Mouse (Mus musculus): Measurements from ENCODE around the gene Wfdc3. TPM values are rescaled to one million over a fixed set of nuclear protein-coding genes. Genes with fewer than 3 reads are reported as not detected.

Wfdc3 gene
- polyA plus RNA-seq, 1 experiment from 2014 or later: 0.95 TPM

- Histone ChIP-seq H3K36me3 (ENCODE audit: control insufficient read depth, insufficient read depth, low read length) (peaks cover 86% of the 10 kb centered on the region), H3K9me3 (ENCODE audit: control insufficient read depth, low read depth, low read length) (no peaks in the 10 kb centered on the region), H3K27ac (ENCODE audit: low read length) (no peak overlapping the region), H3K27me3 (ENCODE audit: control insufficient read depth, insufficient read depth, low read length) (no peaks in the 10 kb centered on the region), H3K9ac (replicated peaks; ENCODE audit: low read depth, low read length) (no peak overlapping the region), H3K4me2 (replicated peaks; ENCODE audit: low read depth, low read length) (no peak overlapping the region), H3K4me3 (ENCODE audit: low read depth, low read length) (no peak overlapping the region), H3K4me1 (ENCODE audit: control insufficient read depth, insufficient read depth, low read length) (no peaks in the 10 kb centered on the region)
- no peak for ATAC-seq (ENCODE audit: insufficient number of reproducible peaks, insufficient read depth, low FRiP score, low read depth)
- WGBS: 84% methylated on average over 4 of the region's 4 CpGs
These were observed 14.5 kb upstream of the Wfdc3 start for GRCm38 (mm10) chr2:164760059-164760833.

- H3K36me3 ChIP-seq (ENCODE audit: control insufficient read depth, insufficient read depth, low read length): peaks cover 92% of the 10 kb centered on the region
- H3K9ac ChIP-seq (replicated peaks; ENCODE audit: low read depth, low read length): no peak overlapping the region
- no peak overlapping the region for H3K4me3 ChIP-seq (ENCODE audit: low read depth, low read length)
- ATAC-seq (ENCODE audit: insufficient number of reproducible peaks, insufficient read depth, low FRiP score, low read depth): no peak
- no peaks in the 10 kb centered on the region for H3K9me3 ChIP-seq (ENCODE audit: control insufficient read depth, low read depth, low read length)
- no peaks in the 10 kb centered on the region for H3K27me3 ChIP-seq (ENCODE audit: control insufficient read depth, insufficient read depth, low read length)
- no peak overlapping the region for H3K4me2 ChIP-seq (replicated peaks; ENCODE audit: low read depth, low read length)
- no peaks in the 10 kb centered on the region for H3K4me1 ChIP-seq (ENCODE audit: control insufficient read depth, insufficient read depth, low read length)
- WGBS: 66% methylated on average over 1 of the region's 1 CpGs
- no peak overlapping the region for H3K27ac ChIP-seq (ENCODE audit: low read length)
These were observed 13.0 kb upstream of the Wfdc3 start for GRCm38 (mm10) chr2:164758692-164759091.

DNA sequence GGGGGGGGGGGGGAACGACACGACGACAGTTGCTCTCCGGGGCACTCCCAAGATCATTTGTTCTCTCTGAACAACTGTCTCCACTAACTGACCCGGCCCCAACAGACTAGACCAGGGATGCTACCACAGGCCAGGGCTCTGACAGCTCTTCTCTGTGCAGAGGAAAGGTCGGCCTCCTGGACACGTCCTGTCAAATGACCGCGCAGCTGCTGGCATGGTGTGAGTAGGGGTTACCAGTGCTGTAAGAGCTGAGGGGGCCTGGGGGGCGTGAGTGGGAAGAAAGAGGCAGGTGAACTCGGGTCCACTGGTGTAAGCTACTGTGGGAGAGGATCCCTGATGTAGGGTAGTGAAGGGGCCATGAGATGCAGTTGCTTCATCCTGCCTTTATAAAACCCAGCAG, 12.1 kb upstream of the Wfdc3 start:
- WGBS: 86% methylated on average over 10 of the region's 11 CpGs
- H3K36me3 ChIP-seq (ENCODE audit: control insufficient read depth, insufficient read depth, low read length): peaks cover 86% of the 10 kb centered on the region
- no peak for ATAC-seq (ENCODE audit: insufficient number of reproducible peaks, insufficient read depth, low FRiP score, low read depth)
- H3K4me3 ChIP-seq (ENCODE audit: low read depth, low read length): no peak overlapping the region
- no peaks in the 10 kb centered on the region for H3K4me1 ChIP-seq (ENCODE audit: control insufficient read depth, insufficient read depth, low read length)
- no peak overlapping the region for H3K9ac ChIP-seq (replicated peaks; ENCODE audit: low read depth, low read length)
- no peak overlapping the region for H3K27ac ChIP-seq (ENCODE audit: low read length)
- no peaks in the 10 kb centered on the region for H3K9me3 ChIP-seq (ENCODE audit: control insufficient read depth, low read depth, low read length)
- no peak overlapping the region for H3K4me2 ChIP-seq (replicated peaks; ENCODE audit: low read depth, low read length)
- H3K27me3 ChIP-seq (ENCODE audit: control insufficient read depth, insufficient read depth, low read length): no peaks in the 10 kb centered on the region

DNA sequence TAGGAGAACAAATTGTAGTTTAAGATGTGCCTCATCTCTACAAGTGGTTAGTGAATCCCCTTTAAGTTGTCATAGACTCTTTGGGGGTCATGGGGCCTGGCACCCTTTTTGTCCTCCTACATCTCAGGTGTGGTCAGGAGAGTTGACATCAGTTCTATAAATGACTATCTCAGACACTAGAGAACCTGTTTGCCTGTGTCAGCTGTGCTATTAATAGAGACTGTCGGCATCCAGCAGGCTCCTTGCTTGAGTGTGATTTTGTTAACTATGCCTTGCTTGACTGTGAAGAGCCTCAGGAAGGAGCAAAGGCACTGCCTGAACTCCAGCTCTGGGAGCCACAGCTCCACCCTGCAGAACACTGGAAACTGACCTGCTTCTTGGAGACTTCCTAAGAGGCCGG, 9.1 kb upstream of the Wfdc3 start:
- H3K27ac ChIP-seq (ENCODE audit: low read length): no peak overlapping the region
- no peak overlapping the region for H3K4me2 ChIP-seq (replicated peaks; ENCODE audit: low read depth, low read length)
- H3K36me3 ChIP-seq (ENCODE audit: control insufficient read depth, insufficient read depth, low read length): peaks cover 78% of the 10 kb centered on the region
- no peaks in the 10 kb centered on the region for H3K27me3 ChIP-seq (ENCODE audit: control insufficient read depth, insufficient read depth, low read length)
- no peak overlapping the region for H3K9ac ChIP-seq (replicated peaks; ENCODE audit: low read depth, low read length)
- H3K4me1 ChIP-seq (ENCODE audit: control insufficient read depth, insufficient read depth, low read length): no peaks in the 10 kb centered on the region
- no peak for ATAC-seq (ENCODE audit: insufficient number of reproducible peaks, insufficient read depth, low FRiP score, low read depth)
- H3K9me3 ChIP-seq (ENCODE audit: control insufficient read depth, low read depth, low read length): no peaks in the 10 kb centered on the region
- WGBS: 92% methylated on average over 2 of the region's 2 CpGs
- H3K4me3 ChIP-seq (ENCODE audit: low read depth, low read length): no peak overlapping the region

DNA sequence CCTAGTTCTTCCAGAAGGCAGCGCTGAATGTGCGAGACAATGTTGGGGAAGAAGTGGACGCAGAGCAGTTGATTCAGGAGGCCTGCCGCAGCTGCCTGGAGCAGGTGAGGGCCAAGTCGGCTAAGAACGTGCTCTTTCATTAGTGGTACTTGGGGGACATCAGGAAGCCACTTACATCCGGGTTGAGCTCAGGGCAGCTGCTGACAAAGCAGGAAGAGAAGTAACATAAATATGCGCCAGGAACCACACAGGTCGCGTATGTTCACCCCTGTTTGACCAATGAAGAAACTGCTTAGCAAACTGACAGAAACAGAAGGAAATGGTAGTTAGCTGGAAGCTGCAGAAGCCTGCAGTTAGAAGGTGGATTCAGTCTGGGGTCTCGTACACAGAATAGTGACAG, 8.4 kb upstream of the Wfdc3 start:
- H3K9ac ChIP-seq (replicated peaks; ENCODE audit: low read depth, low read length): no peak overlapping the region
- no peak overlapping the region for H3K4me3 ChIP-seq (ENCODE audit: low read depth, low read length)
- no peak overlapping the region for H3K4me2 ChIP-seq (replicated peaks; ENCODE audit: low read depth, low read length)
- 83% methylated on average over 11 of the region's 11 CpGs for WGBS
- H3K27me3 ChIP-seq (ENCODE audit: control insufficient read depth, insufficient read depth, low read length): no peaks in the 10 kb centered on the region
- no peak for ATAC-seq (ENCODE audit: insufficient number of reproducible peaks, insufficient read depth, low FRiP score, low read depth)
- H3K9me3 ChIP-seq (ENCODE audit: control insufficient read depth, low read depth, low read length): no peaks in the 10 kb centered on the region
- H3K4me1 ChIP-seq (ENCODE audit: control insufficient read depth, insufficient read depth, low read length): no peaks in the 10 kb centered on the region
- H3K27ac ChIP-seq (ENCODE audit: low read length): no peak overlapping the region
- H3K36me3 ChIP-seq (ENCODE audit: control insufficient read depth, insufficient read depth, low read length): peaks cover 72% of the 10 kb centered on the region

DNA sequence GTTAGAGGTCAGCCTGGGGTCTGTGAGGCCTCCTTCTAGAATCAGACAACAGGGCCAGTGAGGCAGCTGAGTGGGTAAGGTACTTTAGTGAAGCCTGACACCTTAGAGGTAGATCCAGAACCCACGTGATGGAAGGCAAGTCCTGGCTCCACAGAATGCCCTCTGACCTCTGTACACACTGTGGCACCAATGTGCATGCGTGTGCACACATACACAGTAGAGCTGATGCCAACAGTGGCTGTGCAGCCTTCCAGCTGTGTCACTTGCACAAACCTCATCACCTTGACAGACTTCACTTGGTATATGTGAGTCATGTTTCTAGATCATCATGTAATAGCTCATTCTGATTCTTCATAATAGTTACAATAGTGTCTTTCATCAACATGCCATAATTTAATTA, 6.7 kb upstream of the Wfdc3 start:
- no peaks in the 10 kb centered on the region for H3K9me3 ChIP-seq (ENCODE audit: control insufficient read depth, low read depth, low read length)
- 87% methylated on average over 2 of the region's 2 CpGs for WGBS
- no peak overlapping the region for H3K9ac ChIP-seq (replicated peaks; ENCODE audit: low read depth, low read length)
- no peak overlapping the region for H3K4me3 ChIP-seq (ENCODE audit: low read depth, low read length)
- no peaks in the 10 kb centered on the region for H3K27me3 ChIP-seq (ENCODE audit: control insufficient read depth, insufficient read depth, low read length)
- no peak for ATAC-seq (ENCODE audit: insufficient number of reproducible peaks, insufficient read depth, low FRiP score, low read depth)
- H3K4me1 ChIP-seq (ENCODE audit: control insufficient read depth, insufficient read depth, low read length): no peaks in the 10 kb centered on the region
- H3K4me2 ChIP-seq (replicated peaks; ENCODE audit: low read depth, low read length): no peak overlapping the region
- H3K36me3 ChIP-seq (ENCODE audit: control insufficient read depth, insufficient read depth, low read length): peaks cover 70% of the 10 kb centered on the region
- no peak overlapping the region for H3K27ac ChIP-seq (ENCODE audit: low read length)

DNA sequence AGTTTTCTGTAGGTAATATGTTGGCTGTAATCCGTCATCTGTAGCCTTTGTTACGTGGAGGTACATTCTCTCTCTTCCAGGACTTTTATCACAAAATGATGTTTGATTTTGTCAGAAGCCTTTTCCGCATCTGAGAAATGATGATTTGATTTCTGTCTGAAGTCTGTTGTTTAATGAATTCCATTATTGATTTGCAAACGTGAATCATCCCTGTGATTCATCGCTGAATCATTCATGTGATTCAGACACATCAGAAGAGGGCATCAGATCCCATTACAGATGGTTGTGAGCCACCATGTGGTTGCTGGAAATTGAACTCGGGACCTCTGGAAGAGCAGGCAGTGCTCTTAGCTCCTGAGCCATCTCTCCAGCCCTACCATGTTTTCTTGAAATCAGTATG, 3.3 kb upstream of the Wfdc3 start:
- WGBS: 83% methylated on average over 6 of the region's 6 CpGs
- Histone ChIP-seq H3K36me3 (ENCODE audit: control insufficient read depth, insufficient read depth, low read length) (peaks cover 42% of the 10 kb centered on the region), H3K9me3 (ENCODE audit: control insufficient read depth, low read depth, low read length) (no peaks in the 10 kb centered on the region), H3K4me2 (replicated peaks; ENCODE audit: low read depth, low read length) (no peak overlapping the region), H3K4me3 (ENCODE audit: low read depth, low read length) (no peak overlapping the region), H3K9ac (replicated peaks; ENCODE audit: low read depth, low read length) (no peak overlapping the region), H3K27me3 (ENCODE audit: control insufficient read depth, insufficient read depth, low read length) (no peaks in the 10 kb centered on the region), H3K27ac (ENCODE audit: low read length) (no peak overlapping the region), H3K4me1 (ENCODE audit: control insufficient read depth, insufficient read depth, low read length) (peaks cover 12% of the 10 kb centered on the region)
- ATAC-seq (ENCODE audit: insufficient number of reproducible peaks, insufficient read depth, low FRiP score, low read depth): no peak

DNA sequence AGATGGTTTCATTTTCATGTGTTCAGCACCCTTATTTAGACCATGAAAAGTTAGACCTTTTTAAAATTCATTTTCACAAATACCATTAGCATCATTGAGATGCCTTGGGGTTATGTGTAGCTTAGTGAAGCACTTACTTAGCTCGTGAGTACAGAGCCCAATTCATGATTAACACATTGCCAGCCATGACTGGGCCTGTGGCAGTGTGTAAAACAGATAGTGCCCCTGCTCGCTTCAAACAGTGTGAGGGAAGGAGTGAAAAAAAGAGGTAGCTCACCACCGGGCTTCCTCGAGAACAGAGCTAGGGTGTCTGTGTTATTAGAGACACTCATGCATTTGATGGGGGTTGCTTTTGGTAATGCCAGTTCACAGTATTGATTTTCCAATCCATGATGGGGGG, 2.5 kb upstream of the Wfdc3 start:
- H3K9ac ChIP-seq (replicated peaks; ENCODE audit: low read depth, low read length): no peak overlapping the region
- H3K27ac ChIP-seq (ENCODE audit: low read length): no peak overlapping the region
- no peaks in the 10 kb centered on the region for H3K9me3 ChIP-seq (ENCODE audit: control insufficient read depth, low read depth, low read length)
- no peak for ATAC-seq (ENCODE audit: insufficient number of reproducible peaks, insufficient read depth, low FRiP score, low read depth)
- H3K36me3 ChIP-seq (ENCODE audit: control insufficient read depth, insufficient read depth, low read length): peaks cover 38% of the 10 kb centered on the region
- no peak overlapping the region for H3K4me3 ChIP-seq (ENCODE audit: low read depth, low read length)
- no peaks in the 10 kb centered on the region for H3K27me3 ChIP-seq (ENCODE audit: control insufficient read depth, insufficient read depth, low read length)
- 82% methylated on average over 4 of the region's 4 CpGs for WGBS
- no peak overlapping the region for H3K4me2 ChIP-seq (replicated peaks; ENCODE audit: low read depth, low read length)
- peaks cover 12% of the 10 kb centered on the region for H3K4me1 ChIP-seq (ENCODE audit: control insufficient read depth, insufficient read depth, low read length)

DNA sequence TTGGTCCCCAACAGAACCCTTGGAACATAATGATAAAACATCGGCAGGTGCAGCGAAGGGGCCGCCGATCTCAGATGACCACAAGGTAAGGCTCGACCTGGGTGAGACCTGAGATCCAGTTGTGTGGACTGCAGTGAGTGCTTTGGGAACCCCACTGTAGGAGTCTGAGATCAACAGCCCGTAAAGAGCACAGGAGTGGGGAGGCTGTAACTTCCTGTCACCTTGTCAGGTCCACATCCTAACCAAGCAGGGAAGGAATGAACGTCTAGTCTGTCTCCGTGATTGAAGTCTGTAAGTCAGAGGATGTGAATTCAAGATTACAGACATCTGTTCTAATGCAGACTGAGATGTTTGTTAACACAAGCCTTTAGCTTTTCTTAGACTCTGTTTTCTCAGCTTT, 962 bp upstream of the Wfdc3 start:
- WGBS: 48% methylated on average over 8 of the region's 8 CpGs
- Histone ChIP-seq H3K4me3 (ENCODE audit: low read depth, low read length) (peak overlapping the region; percentile 87), H3K27me3 (ENCODE audit: control insufficient read depth, insufficient read depth, low read length) (no peaks in the 10 kb centered on the region), H3K9ac (replicated peaks; ENCODE audit: low read depth, low read length) (peak overlapping the region; percentile 96), H3K4me2 (replicated peaks; ENCODE audit: low read depth, low read length) (peak overlapping the region; percentile 80), H3K9me3 (ENCODE audit: control insufficient read depth, low read depth, low read length) (no peaks in the 10 kb centered on the region), H3K4me1 (ENCODE audit: control insufficient read depth, insufficient read depth, low read length) (peaks cover 12% of the 10 kb centered on the region), H3K27ac (ENCODE audit: low read length) (no peak overlapping the region), H3K36me3 (ENCODE audit: control insufficient read depth, insufficient read depth, low read length) (peaks cover 28% of the 10 kb centered on the region)
- no peak for ATAC-seq (ENCODE audit: insufficient number of reproducible peaks, insufficient read depth, low FRiP score, low read depth)

Data from stomach, embryonic 14.5 days (tissue).